In genomic region chrX:164379721-164380120, GRCm38 (mm10) we compare ENCODE assay signal across 15 mouse cellular contexts. TPM values are rescaled to one million over a fixed set of nuclear protein-coding genes. Genes with fewer than 3 reads are reported as not detected.
"Had no signal": no experiment of that assay in that cellular context is flagged by ENCODE, and none has a peak within 500 bp of the region (broad histone marks: within the 10 kb centered on the region; RNA-seq: fewer than 3 reads in every experiment).

No protein-coding gene starts in this region.

- ATAC-seq: intestine, postnatal 0 days; midbrain, embryonic 16.5 days had no signal

- H3K9ac ChIP-seq: limb, embryonic 12.5 days; liver, embryonic 14.5 days; midbrain, embryonic 12.5 days; neural tube, embryonic 13.5 days had no signal

- H3K4me1 ChIP-seq: limb, embryonic 12.5 days; midbrain, embryonic 12.5 days; neural tube, embryonic 13.5 days had no signal

- DNase-seq: kidney, adult 8-10 months; kidney, postnatal 36 days; layer of hippocampus, adult 9-11 months; layer of hippocampus, postnatal 36 days; lung, adult 18-20 months; right cerebral cortex, postnatal 25 days; thymus, adult 18-20 months; thymus, postnatal 14 days had no signal

- H3K4me3 ChIP-seq: limb, embryonic 12.5 days; midbrain, embryonic 12.5 days; neural tube, embryonic 13.5 days had no signal

- H3K4me2 ChIP-seq: limb, embryonic 12.5 days; midbrain, embryonic 12.5 days; neural tube, embryonic 13.5 days had no signal

- H3K36me3 ChIP-seq: limb, embryonic 12.5 days; midbrain, embryonic 12.5 days; neural tube, embryonic 13.5 days had no signal

- H3K27ac ChIP-seq: limb, embryonic 12.5 days; liver, embryonic 14.5 days; midbrain, embryonic 12.5 days; neural tube, embryonic 13.5 days had no signal

- H3K9me3 ChIP-seq: limb, embryonic 12.5 days; midbrain, embryonic 12.5 days; neural tube, embryonic 13.5 days had no signal

RNA-seq across cellular contexts. Expression of gene Asb11, which starts 57.1 kb away (rescaled TPM):
- polyA plus RNA-seq: limb, embryonic 12.5 days; liver, adult 2 months; midbrain, embryonic 12.5 days; midbrain, embryonic 16.5 days; neural tube, embryonic 13.5 days had no signal
